Mouse (Mus musculus): ENCODE results near the gene Itga6.

DNA sequence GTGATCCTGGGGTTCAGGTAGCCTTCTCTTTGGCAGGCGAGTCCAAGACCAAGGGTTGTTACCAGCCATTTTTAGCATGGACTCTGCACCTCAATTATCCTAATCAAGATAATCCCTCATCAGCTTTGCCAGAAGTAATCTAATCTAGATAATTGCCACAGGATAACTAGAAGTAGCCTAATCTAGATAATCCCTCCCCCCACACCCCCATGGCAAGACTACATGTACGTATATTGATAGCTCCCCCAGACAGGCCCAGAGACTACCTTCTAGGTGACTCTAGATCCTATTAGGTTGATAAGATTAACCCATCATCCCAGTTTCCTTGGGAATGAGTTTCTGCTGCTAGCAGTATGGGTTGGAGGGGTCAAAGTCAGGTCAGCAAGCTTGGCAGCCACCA, 146.1 kb downstream of the Itga6 start:
- TF ChIP-seq CTCF (IDR thresholded peaks at IDR 0.05; ENCODE audit: extremely low read depth, insufficient read depth, insufficient read length, insufficient replicate concordance) (no peak), POLR2A (IDR thresholded peaks at IDR 0.05; ENCODE audit: low read depth, low read length) (no peak)
